Mouse (Mus musculus) thymus, adult 2 months (tissue): ENCODE results near the gene Egfl8. TPM values are rescaled to one million over a fixed set of nuclear protein-coding genes. Genes with fewer than 3 reads are reported as not detected.

Experiments used
- DNase-seq: peaks from one replicate; pipeline ENCODE4 v3.0.0; 2021
- H3K27ac ChIP-seq: fragments of 200-500 bp; 2 replicates; pipeline ENCODE4 v1.5.1; 2012; ENCODE audit warnings: low read length, control low read depth; ENCODE audit not compliant: control insufficient read depth, insufficient read depth
- H3K27me3 ChIP-seq: fragments of 200-500 bp; 2 replicates; pipeline ENCODE4 v1.6.1; 2012; ENCODE audit warnings: mild to moderate bottlenecking, low read length, moderate library complexity, mixed read lengths; ENCODE audit not compliant: control insufficient read depth, insufficient read depth
- H3K36me3 ChIP-seq: fragments of 200-500 bp; 2 replicates; pipeline ENCODE4 v1.6.1; 2012; ENCODE audit warnings: mild to moderate bottlenecking, low read length, moderate library complexity; ENCODE audit not compliant: control insufficient read depth, insufficient read depth
- H3K4me1 ChIP-seq: fragments of 200-500 bp; replicated peaks from 2 replicates; pipeline ENCODE4 v1.6.1; 2012; ENCODE audit warnings: low read length; ENCODE audit not compliant: control insufficient read depth, insufficient read depth
- H3K4me3 ChIP-seq: fragments of 200-500 bp; 2 replicates; pipeline ENCODE4 v1.5.1; 2012; ENCODE audit warnings: mild to moderate bottlenecking, low read length, control low read depth, moderate library complexity; ENCODE audit not compliant: control insufficient read depth, insufficient read depth
- CTCF ChIP-seq: fragments of 200-500 bp; IDR thresholded peaks from 2 replicates; pipeline ENCODE4 v1.5.1; 2012; ENCODE audit warnings: mild to moderate bottlenecking, control low read depth, low read length, moderate library complexity, borderline replicate concordance; ENCODE audit not compliant: control insufficient read depth, poor library complexity, insufficient read depth; ENCODE audit errors: extremely low read depth
- POLR2A ChIP-seq: fragments of 200-500 bp; IDR thresholded peaks from 2 replicates; pipeline ENCODE4 v1.6.1; 2012; ENCODE audit warnings: mild to moderate bottlenecking, low read length, control low read depth, moderate library complexity; ENCODE audit not compliant: control insufficient read depth, poor library complexity, insufficient read depth; ENCODE audit errors: extremely low read depth
- WGBS: fragments of 180-500 bp; shearing (Covaris S2); methylation state at CpG from one replicate; pipeline ENCODE4 v1.1.7; 2018; 5-methylcytosine and 5-hydroxymethylcytosine counted together
- polyA plus RNA-seq: library from polyadenylated mRNA; depleted of rRNA; stranded (reverse); fragments of >200 nt; gene quantifications from 2 replicates; pipeline ENCODE4 v1.2.3, GENCODE M21; 2012

Egfl8 gene
- polyA plus RNA-seq, 1 experiment = 16.0 TPM

- WGBS = under 1% methylated on average over 47 of the region's 48 CpGs
- peak overlapping the region; percentile 97 for H3K4me3 ChIP-seq
- DNase-seq = peak; percentile 71
- H3K36me3 ChIP-seq = no peaks in the 10 kb centered on the region
- H3K4me1 ChIP-seq = peaks cover 40% of the 10 kb centered on the region
- peak; percentile 47; the same call in 1 of the 2 replicates for TF ChIP-seq POLR2A
- TF ChIP-seq CTCF = 0 out of 2 replicates have a peak, but pooled peaks have one; percentile 32
- H3K27me3 ChIP-seq = no peaks in the 10 kb centered on the region
- H3K27ac ChIP-seq = peak overlapping the region; percentile 95
Observed at GRCm38 (mm10) chr17:34630761-34631301, 15.1 kb upstream of the Egfl8 start.

GRCm38 (mm10) chr17:34629796-34630603 lies 14.2 kb upstream of the Egfl8 start:
- Histone ChIP-seq H3K27ac (peak overlapping the region; percentile 95), H3K36me3 (no peaks in the 10 kb centered on the region), H3K27me3 (no peaks in the 10 kb centered on the region), H3K4me3 (peak overlapping the region; percentile 97), H3K4me1 (peaks cover 40% of the 10 kb centered on the region)
- peak; percentile 81 for DNase-seq
- TF ChIP-seq CTCF (no peak), POLR2A (peak; percentile 72)
- 7% methylated on average over 12 of the region's 12 CpGs for WGBS

- Histone ChIP-seq H3K27me3 (no peaks in the 10 kb centered on the region), H3K4me1 (peaks cover 40% of the 10 kb centered on the region), H3K27ac (peak within 1 kb of the TSS; percentile 95), H3K36me3 (no peaks in the 10 kb centered on the region), H3K4me3 (peak within 1 kb of the TSS; percentile 97)
- peak; percentile 51 for DNase-seq
- WGBS = 6% methylated on average over 16 of the region's 16 CpGs
- TF ChIP-seq POLR2A (peak; percentile 54; the same call in 1 of the 2 replicates), CTCF (no peak)
Observed at GRCm38 (mm10) chr17:34629221-34629751, 13.5 kb upstream of the Egfl8 start, which contains the start of gene Prrt1. Gene Prrt1, plus strand, starts transcription at chr17:34629533.

DNA sequence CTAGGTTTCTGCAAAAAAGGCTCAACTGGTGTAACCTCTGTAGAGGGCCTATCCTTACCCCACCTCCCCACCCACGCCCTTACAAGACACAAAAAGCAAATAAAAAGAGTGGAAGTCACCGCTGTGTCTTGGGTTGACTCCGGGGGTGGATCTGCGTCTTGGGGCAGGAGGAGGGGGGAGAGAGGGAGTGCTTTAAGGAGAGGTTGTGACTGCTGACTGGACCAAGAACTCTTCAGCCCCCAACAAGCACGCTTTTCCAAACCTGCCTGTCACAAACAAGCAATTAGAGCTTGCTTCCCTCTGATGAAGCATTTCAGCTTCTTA lies 12.8 kb upstream of the Egfl8 start:
- Histone ChIP-seq H3K4me1 (peaks cover 39% of the 10 kb centered on the region), H3K27ac (peak overlapping the region; percentile 91), H3K36me3 (no peaks in the 10 kb centered on the region; the same call in 1 of the 2 replicates), H3K27me3 (no peaks in the 10 kb centered on the region), H3K4me3 (peak overlapping the region; percentile 89)
- WGBS = 19% methylated on average over 5 of the region's 5 CpGs
- peak; percentile 58 for DNase-seq
- TF ChIP-seq POLR2A = no peak
- no peak for TF ChIP-seq CTCF

GRCm38 (mm10) chr17:34627943-34628643 lies 12.3 kb upstream of the Egfl8 start, which contains the start of gene Ppt2:
Gene Ppt2, minus strand, starts transcription at chr17:34628510.
- peaks cover 35% of the 10 kb centered on the region for H3K4me1 ChIP-seq
- no peaks in the 10 kb centered on the region for H3K27me3 ChIP-seq
- H3K27ac ChIP-seq = peak within 1 kb of the TSS; percentile 91
- H3K4me3 ChIP-seq = peak within 1 kb of the TSS; percentile 97
- H3K36me3 ChIP-seq = no peaks in the 10 kb centered on the region; the same call in 1 of the 2 replicates
- DNase-seq = peak; percentile 69
- peak; percentile 38; the same call in 1 of the 2 replicates for TF ChIP-seq POLR2A
- no peak for TF ChIP-seq CTCF
- WGBS = 6% methylated on average over 29 of the region's 29 CpGs
